Mouse (Mus musculus): ENCODE data around the gene Pth2r. TPM values are rescaled to one million over a fixed set of nuclear protein-coding genes. Genes with fewer than 3 reads are reported as not detected.

Gene Pth2r
- 1.1 TPM for polyA plus RNA-seq (2015; fragmentation: Illumina TruSeq; extraction: RNeasy Lipid Tissue Mini Kit (QIAGEN cat#74804); ENCODE audit: low read depth, low replicate concordance)

GRCm38 (mm10) chr1:65281756-65282155 lies at the start of gene Pth2r:
Pth2r (plus strand) TSS chr1:65282056.

Other genes with a start within 250 kb of the Pth2r start
- gene Akr1cl, start 249.3 kb upstream of the Pth2r start, polyA plus RNA-seq (2015; fragmentation: Illumina TruSeq; extraction: RNeasy Lipid Tissue Mini Kit (QIAGEN cat#74804); ENCODE audit: low read depth, low replicate concordance) = not detected
- gene Cryge, start 230.9 kb upstream of the Pth2r start, polyA plus RNA-seq (2015; fragmentation: Illumina TruSeq; extraction: RNeasy Lipid Tissue Mini Kit (QIAGEN cat#74804); ENCODE audit: low read depth, low replicate concordance) = not detected
- not detected for gene Crygd, start 218.6 kb upstream of the Pth2r start, polyA plus RNA-seq (2015; fragmentation: Illumina TruSeq; extraction: RNeasy Lipid Tissue Mini Kit (QIAGEN cat#74804); ENCODE audit: low read depth, low replicate concordance)
- not detected for gene Crygc, start 208.4 kb upstream of the Pth2r start, polyA plus RNA-seq (2015; fragmentation: Illumina TruSeq; extraction: RNeasy Lipid Tissue Mini Kit (QIAGEN cat#74804); ENCODE audit: low read depth, low replicate concordance)
- gene Crygb, start 199.8 kb upstream of the Pth2r start, polyA plus RNA-seq (2015; fragmentation: Illumina TruSeq; extraction: RNeasy Lipid Tissue Mini Kit (QIAGEN cat#74804); ENCODE audit: low read depth, low replicate concordance) = not detected
- not detected for gene Cryga, start 178.7 kb upstream of the Pth2r start, polyA plus RNA-seq (2015; fragmentation: Illumina TruSeq; extraction: RNeasy Lipid Tissue Mini Kit (QIAGEN cat#74804); ENCODE audit: low read depth, low replicate concordance)
- 0.97 TPM for gene Gm28845, start 162.5 kb upstream of the Pth2r start, polyA plus RNA-seq (2015; fragmentation: Illumina TruSeq; extraction: RNeasy Lipid Tissue Mini Kit (QIAGEN cat#74804); ENCODE audit: low read depth, low replicate concordance)
- 7.4 TPM for gene D630023F18Rik, start 158.8 kb upstream of the Pth2r start, polyA plus RNA-seq (2015; fragmentation: Illumina TruSeq; extraction: RNeasy Lipid Tissue Mini Kit (QIAGEN cat#74804); ENCODE audit: low read depth, low replicate concordance)
- gene Idh1, start 95.6 kb upstream of the Pth2r start, polyA plus RNA-seq (2015; fragmentation: Illumina TruSeq; extraction: RNeasy Lipid Tissue Mini Kit (QIAGEN cat#74804); ENCODE audit: low read depth, low replicate concordance) = 51.8 TPM
- 14.9 TPM for gene Pikfyve, start 95.4 kb upstream of the Pth2r start, polyA plus RNA-seq (2015; fragmentation: Illumina TruSeq; extraction: RNeasy Lipid Tissue Mini Kit (QIAGEN cat#74804); ENCODE audit: low read depth, low replicate concordance)

Data from brain, adult 10 weeks (tissue).